Mouse (Mus musculus) mouse trophoblast stem cell (cell line): ENCODE measurements around the gene Tbc1d10b.
"Not testable (repeated sequence)": the region's sequence is repeated elsewhere in the genome, so short reads cannot be mapped to it uniquely, and the experiment has no call there.

Source experiments
- in situ Hi-C, 2 experiments: fragments of 300-500 bp; cut with MseI, MboI; formaldehyde crosslinking; loops; 2 replicates in 1 of 2; 3 replicates in 1 of 2; pipeline ENCODE4 v1.15.1; 2025

Gene Tbc1d10b

GRCm38 (mm10) chr7:127208295-127208552 is at the start of gene Tbc1d10b:
TSS of gene Tbc1d10b (minus strand) at chr7:127208468.
- in situ Hi-C loops = no loop called here

- in situ Hi-C loops = no loop called here
These were observed 48.2 kb upstream of the Tbc1d10b start for GRCm38 (mm10) chr7:127256518-127256917.

- in situ Hi-C loops = no loop called here
These were observed 47.7 kb upstream of the Tbc1d10b start for GRCm38 (mm10) chr7:127255965-127256364.

- in situ Hi-C loops = no loop called here
These were observed 46.7 kb upstream of the Tbc1d10b start for GRCm38 (mm10) chr7:127255008-127255407.

- in situ Hi-C loops = no loop called here
These were observed 45.8 kb upstream of the Tbc1d10b start for GRCm38 (mm10) chr7:127253821-127254769.

GRCm38 (mm10) chr7:127253341-127253740 is 45.1 kb upstream of the Tbc1d10b start:
- in situ Hi-C loops = no loop called here

GRCm38 (mm10) chr7:127252414-127252813 is 44.1 kb upstream of the Tbc1d10b start:
- in situ Hi-C loops = no loop called here

- in situ Hi-C loops = not testable (repeated sequence)
These were observed 42.2 kb upstream of the Tbc1d10b start for GRCm38 (mm10) chr7:127250511-127250910.

- in situ Hi-C loops = no loop called here
These were observed 36.6 kb upstream of the Tbc1d10b start for GRCm38 (mm10) chr7:127244658-127245510.

- in situ Hi-C loops = no loop called here
These were observed 35.8 kb upstream of the Tbc1d10b start, which contains the start of gene Zfp771 for GRCm38 (mm10) chr7:127243870-127244657. TSS of gene Zfp771 (plus strand) at chr7:127244274.

- in situ Hi-C loops = no loop called here
These were observed 35.1 kb upstream of the Tbc1d10b start for GRCm38 (mm10) chr7:127243361-127243867.

GRCm38 (mm10) chr7:127234777-127235176 is 26.5 kb upstream of the Tbc1d10b start:
- in situ Hi-C loops = no loop called here

GRCm38 (mm10) chr7:127233765-127234164 is 25.5 kb upstream of the Tbc1d10b start:
- in situ Hi-C loops = no loop called here

- in situ Hi-C loops = no loop called here
These were observed 25.1 kb upstream of the Tbc1d10b start for GRCm38 (mm10) chr7:127233368-127233749.

- in situ Hi-C loops = no loop called here
These were observed 24.5 kb upstream of the Tbc1d10b start, which contains the start of the genes Zfp553 and Sept1 for GRCm38 (mm10) chr7:127232622-127233367. TSS of gene Zfp553 (plus strand) at chr7:127233061. TSS of gene Sept1 (minus strand) at chr7:127233130.

GRCm38 (mm10) chr7:127231826-127232621 is 23.8 kb upstream of the Tbc1d10b start:
- in situ Hi-C loops = no loop called here

- in situ Hi-C loops = no loop called here
These were observed 23.1 kb upstream of the Tbc1d10b start for GRCm38 (mm10) chr7:127231376-127231775.

- in situ Hi-C loops = no loop called here
These were observed 20.5 kb upstream of the Tbc1d10b start for GRCm38 (mm10) chr7:127228615-127229303.
